Comparison of ENCODE assay signal across 8 mouse cellular contexts in genomic region chr2:167924803-167925604, GRCm38 (mm10). TPM values are rescaled to one million over a fixed set of nuclear protein-coding genes. Genes with fewer than 3 reads are reported as not detected.
DNase-seq lines count a peak whose midpoint lies in the region; ATAC-seq and TF ChIP-seq lines count a peak whose summit lies in the region.

No protein-coding gene starts in this region.

- peak overlapping the region; percentile 86 for H3K4me2 ChIP-seq in embryonic facial prominence, embryonic 15.5 days (replicated peaks)
- H3K4me2 ChIP-seq in limb, embryonic 11.5 days (ENCODE audit: low read depth, severe bottlenecking): peak overlapping the region; percentile 82
- peak overlapping the region; percentile 64 for H3K4me2 ChIP-seq in midbrain, embryonic 13.5 days (replicated peaks)

- TF ChIP-seq POLR2A in heart, adult 2 months (IDR thresholded peaks at IDR 0.05; ENCODE audit: insufficient read depth, low read depth, low read length): peak; percentile 69
- TF ChIP-seq POLR2A in kidney, adult 2 months (IDR thresholded peaks at IDR 0.05; ENCODE audit: low read depth, low read length): no peak
- TF ChIP-seq POLR2A in small intestine, adult 2 months (IDR thresholded peaks at IDR 0.05; ENCODE audit: low read depth, low read length): 0 out of 2 replicates have a peak, but pooled peaks have one; percentile 14

- no peaks in the 10 kb centered on the region for H3K79me2 ChIP-seq in heart, adult 2 months (replicated peaks; ENCODE audit: control insufficient read depth, insufficient read depth, low read length)

- H3K36me3 ChIP-seq in embryonic facial prominence, embryonic 15.5 days: no peaks in the 10 kb centered on the region
- H3K36me3 ChIP-seq in heart, adult 2 months (ENCODE audit: control insufficient read depth, insufficient read depth, low read length): no peaks in the 10 kb centered on the region
- H3K36me3 ChIP-seq in kidney, adult 2 months (ENCODE audit: control insufficient read depth, insufficient read depth, low read length): no peaks in the 10 kb centered on the region
- H3K36me3 ChIP-seq in limb, embryonic 11.5 days (ENCODE audit: control insufficient read depth, insufficient read depth, low read length): no peaks in the 10 kb centered on the region
- no peaks in the 10 kb centered on the region for H3K36me3 ChIP-seq in midbrain, embryonic 13.5 days
- H3K36me3 ChIP-seq in small intestine, adult 2 months (ENCODE audit: control insufficient read depth, insufficient read depth, low read length): no peaks in the 10 kb centered on the region

- TF ChIP-seq EP300 in heart, adult 2 months (IDR thresholded peaks at IDR 0.05; ENCODE audit: insufficient read depth, low read depth, low read length): 0 out of 2 replicates have a peak, but pooled peaks have one; percentile 18

- peak; percentile 80 for ATAC-seq in embryonic facial prominence, embryonic 15.5 days (ENCODE audit: insufficient number of reproducible peaks, low FRiP score, low TSS enrichment, low read depth)
- peak; percentile 44; the same call in 1 of the 2 replicates for ATAC-seq in limb, embryonic 11.5 days (ENCODE audit: insufficient number of reproducible peaks, low FRiP score, low TSS enrichment, low read depth)
- peak; percentile 75 for ATAC-seq in midbrain, embryonic 13.5 days

- peak overlapping the region; percentile 18; the same call in 1 of the 2 replicates for H3K9ac ChIP-seq in embryonic facial prominence, embryonic 15.5 days
- peak overlapping the region; percentile 53 for H3K9ac ChIP-seq in heart, adult 2 months (ENCODE audit: low read depth, low read length)
- H3K9ac ChIP-seq in limb, embryonic 11.5 days (ENCODE audit: low read length): peak overlapping the region; percentile 59
- H3K9ac ChIP-seq in midbrain, embryonic 13.5 days (replicated peaks): peak overlapping the region; percentile 57

- H3K27me3 ChIP-seq in embryonic facial prominence, embryonic 15.5 days: no peaks in the 10 kb centered on the region
- H3K27me3 ChIP-seq in heart, adult 2 months (ENCODE audit: control insufficient read depth, insufficient read depth, low read length): no peaks in the 10 kb centered on the region
- no peaks in the 10 kb centered on the region for H3K27me3 ChIP-seq in kidney, adult 2 months (replicated peaks; ENCODE audit: control insufficient read depth, insufficient read depth, low read length)
- no peaks in the 10 kb centered on the region for H3K27me3 ChIP-seq in limb, embryonic 11.5 days (ENCODE audit: control insufficient read depth, insufficient read depth, low read length)
- H3K27me3 ChIP-seq in midbrain, embryonic 13.5 days: no peaks in the 10 kb centered on the region
- H3K27me3 ChIP-seq in small intestine, adult 2 months (ENCODE audit: control insufficient read depth, insufficient read depth, low read length): no peaks in the 10 kb centered on the region

- H3K27ac ChIP-seq in embryonic facial prominence, embryonic 15.5 days (replicated peaks): peak overlapping the region; percentile 92
- H3K27ac ChIP-seq in heart, adult 2 months: peak overlapping the region; percentile 83
- H3K27ac ChIP-seq in kidney, adult 2 months (ENCODE audit: insufficient read depth, low read depth, low read length): peak overlapping the region; percentile 86
- peak overlapping the region; percentile 61 for H3K27ac ChIP-seq in limb, embryonic 11.5 days (replicated peaks; ENCODE audit: low read depth, low read length)
- no peak overlapping the region for H3K27ac ChIP-seq in midbrain, embryonic 13.5 days
- peak overlapping the region; percentile 75 for H3K27ac ChIP-seq in small intestine, adult 2 months (ENCODE audit: insufficient read depth, low read depth, low read length)

- H3K9me3 ChIP-seq in embryonic facial prominence, embryonic 15.5 days (replicated peaks): no peaks in the 10 kb centered on the region
- H3K9me3 ChIP-seq in limb, embryonic 11.5 days (ENCODE audit: control insufficient read depth, low read length): no peaks in the 10 kb centered on the region
- H3K9me3 ChIP-seq in midbrain, embryonic 13.5 days: no peaks in the 10 kb centered on the region

- 2% methylated on average over 29 of the region's 29 CpGs for WGBS in embryonic facial prominence, embryonic 15.5 days
- WGBS in heart, adult 2 months: 6% methylated on average over 29 of the region's 29 CpGs
- WGBS in kidney, adult 2 months: 5% methylated on average over 29 of the region's 29 CpGs
- WGBS in limb, embryonic 11.5 days: 1% methylated on average over 29 of the region's 29 CpGs
- WGBS in midbrain, embryonic 13.5 days: 5% methylated on average over 29 of the region's 29 CpGs
- WGBS in small intestine, adult 2 months: under 1% methylated on average over 29 of the region's 29 CpGs

- H3K4me3 ChIP-seq in embryonic facial prominence, embryonic 15.5 days (replicated peaks): peak overlapping the region; percentile 46
- H3K4me3 ChIP-seq in heart, adult 2 months: peak overlapping the region; percentile 51
- peak overlapping the region; percentile 58 for H3K4me3 ChIP-seq in kidney, adult 2 months (ENCODE audit: insufficient read depth, low read depth, low read length)
- peak overlapping the region; percentile 39 for H3K4me3 ChIP-seq in limb, embryonic 11.5 days (ENCODE audit: low read depth, low read length)
- H3K4me3 ChIP-seq in midbrain, embryonic 13.5 days (replicated peaks): peak overlapping the region; percentile 39
- H3K4me3 ChIP-seq in small intestine, adult 2 months (ENCODE audit: low read depth, low read length): peak overlapping the region; percentile 59

- peaks cover 21% of the 10 kb centered on the region; the same call in 1 of the 2 replicates for H3K4me1 ChIP-seq in embryonic facial prominence, embryonic 15.5 days
- peaks cover 4% of the 10 kb centered on the region for H3K4me1 ChIP-seq in heart, adult 2 months (ENCODE audit: control insufficient read depth, insufficient read depth, low read length)
- no peaks in the 10 kb centered on the region; the same call in 1 of the 2 replicates for H3K4me1 ChIP-seq in kidney, adult 2 months (ENCODE audit: control insufficient read depth, insufficient read depth, low read length)
- H3K4me1 ChIP-seq in limb, embryonic 11.5 days (ENCODE audit: control insufficient read depth, insufficient read depth, low read length): no peaks in the 10 kb centered on the region
- peaks cover 9% of the 10 kb centered on the region; the same call in 1 of the 2 replicates for H3K4me1 ChIP-seq in midbrain, embryonic 13.5 days (replicated peaks)
- 0 out of 2 replicates have a peak, but pooled peaks cover 1% of the 10 kb centered on the region for H3K4me1 ChIP-seq in small intestine, adult 2 months (ENCODE audit: control insufficient read depth, insufficient read depth, insufficient read length, low read length)

- peak; percentile 53 for TF ChIP-seq CTCF in heart, adult 2 months (IDR thresholded peaks at IDR 0.05)
- TF ChIP-seq CTCF in kidney, adult 2 months (conservative IDR thresholded peaks at IDR 0.05; ENCODE audit: insufficient read depth, insufficient read length, low read depth, low read length): no peak
- TF ChIP-seq CTCF in small intestine, adult 2 months (IDR thresholded peaks at IDR 0.05; ENCODE audit: extremely low read depth, insufficient read length, insufficient replicate concordance, low read depth, low read length): peak; percentile 24; the same call in 1 of the 2 replicates

- intact Hi-C loops in heart, adult 2 months (cut with DNase I): loop anchor here (5.0 kb wide), 2 partner anchors 72 to 87 kb away; partner anchors contain the start of gene Ripor3

- peak; percentile 80 to 82 for DNase-seq in urinary bladder, adult 18-20 months (ENCODE audit: low spot score in 2 of 2)
- no peak for DNase-seq in urinary bladder, postnatal 10 days (ENCODE audit: low spot score)
- DNase-seq in heart, adult 2 months: peak; percentile 86 to 90
- DNase-seq in kidney, adult 2 months: peak; percentile 94
- DNase-seq in limb, embryonic 11.5 days (ENCODE audit: low spot score): peak; percentile 81

RNA-seq across cellular contexts. Expression of gene Ptpn1, which starts 6.9 kb away (rescaled TPM):
- 60.6 and 61.5 TPM in 2 replicates for polyA plus RNA-seq in embryonic facial prominence, embryonic 15.5 days (2015; fragmentation: Nextera tagmentation; extraction: Ambion mirVana)
- 10 to 100 TPM; 21.4 to 23.2 TPM for total RNA-seq in heart, adult 2 months (2021)
- polyA plus RNA-seq in heart, adult 2 months (2012; rRNA removed): 15.7 and 17.6 TPM in 2 replicates
- 29.9 and 31.0 TPM in 2 replicates for polyA plus RNA-seq in kidney, adult 2 months (2012; rRNA removed)
- polyA plus RNA-seq in limb, embryonic 11.5 days (2014; fragmentation: Nextera tagmentation; extraction: Ambion mirVana): 57.4 and 61.2 TPM in 2 replicates
- polyA plus RNA-seq in midbrain, embryonic 13.5 days (2015; fragmentation: Nextera tagmentation; extraction: Ambion mirVana): 102 and 105 TPM in 2 replicates
- polyA plus RNA-seq in small intestine, adult 2 months (2012; rRNA removed): 13.5 and 24.4 TPM in 2 replicates
